Mouse (Mus musculus) CH12.LX (cell line): ENCODE data around the gene Vapb. TPM values are rescaled to one million over a fixed set of nuclear protein-coding genes. Genes with fewer than 3 reads are reported as not detected.

Experiments
- DNase-seq: peaks from one replicate; pipeline ENCODE4 v3.0.0-alpha.2; 2013; ENCODE audit errors: extremely low read depth
- H3K27ac ChIP-seq: 2 replicates; pipeline ENCODE4 v1.5.1; 2012; ENCODE audit warnings: low read depth, mild to moderate bottlenecking, control low read depth, moderate library complexity; ENCODE audit not compliant: insufficient read depth
- H3K27me3 ChIP-seq: replicated peaks from 2 replicates; pipeline ENCODE3; 2012; ENCODE audit warnings: inconsistent platforms
- H3K36me3 ChIP-seq, 2 experiments: replicated peaks in 1 of 2; 2 replicates each; pipeline versions ENCODE3 to v1.6.1; 2012; ENCODE audit warnings: inconsistent platforms in 1 of 2, low read length in 1 of 2, mild to moderate bottlenecking in 1 of 2, mixed read lengths in 1 of 2, moderate library complexity in 1 of 2; ENCODE audit not compliant: control insufficient read depth in 1 of 2, insufficient read depth in 1 of 2
- H3K4me1 ChIP-seq, 2 experiments: 2 replicates each; pipeline ENCODE4 v1.6.1; 2012; ENCODE audit warnings: inconsistent platforms in 1 of 2, moderate library complexity in 1 of 2; ENCODE audit not compliant: insufficient read depth in 2 of 2, control insufficient read depth in 1 of 2
- H3K4me2 ChIP-seq: 2 replicates; pipeline ENCODE4 v1.6.1; 2012; ENCODE audit warnings: low read depth, mild to moderate bottlenecking, control low read depth; ENCODE audit not compliant: poor library complexity, insufficient read depth, severe bottlenecking
- H3K4me3 ChIP-seq, 3 experiments: fragments of 150-350 bp in 1 of 3; sonication (generic) in 1 of 3; replicated peaks in 1 of 3; 2 replicates each; pipeline versions ENCODE3 to v1.5.1; 2011 to 2012; ENCODE audit warnings: low read depth in 2 of 3, low read length in 2 of 3, mild to moderate bottlenecking in 2 of 3, moderate library complexity in 2 of 3, control low read depth in 1 of 3, improper control_type of control experiment in 1 of 3, inconsistent platforms in 1 of 3, mixed read lengths in 1 of 3; ENCODE audit not compliant: poor library complexity in 1 of 3
- H3K79me2 ChIP-seq: replicated peaks from 2 replicates; pipeline ENCODE4 v1.6.1; 2012; ENCODE audit warnings: mild to moderate bottlenecking, moderate library complexity; ENCODE audit not compliant: control insufficient read depth, poor library complexity, insufficient read depth, severe bottlenecking; ENCODE audit errors: extremely low read depth
- H3K9ac ChIP-seq: 2 replicates; pipeline ENCODE4 v1.6.1; 2012; ENCODE audit warnings: low read depth, mild to moderate bottlenecking, control low read depth, moderate library complexity; ENCODE audit not compliant: insufficient read depth
- H3K9me3 ChIP-seq: replicated peaks from 2 replicates; pipeline ENCODE3; 2012; ENCODE audit warnings: low read length, inconsistent platforms, mixed read lengths
- CHD1 ChIP-seq: IDR thresholded peaks from 2 replicates; pipeline ENCODE4 v1.6.1; 2012; ENCODE audit warnings: low read depth, low read length, improper control_type of control experiment, inconsistent platforms
- CTCF ChIP-seq, 2 experiments: IDR thresholded peaks in 1 of 2; conservative IDR thresholded peaks in 1 of 2; 2 replicates each; pipeline ENCODE4 v1.5.1; 2011 to 2012; ENCODE audit warnings: low read depth in 2 of 2, low read length in 2 of 2, improper control_type of control experiment in 1 of 2, inconsistent platforms in 1 of 2, mild to moderate bottlenecking in 1 of 2, moderate library complexity in 1 of 2
- ELF1 ChIP-seq: IDR thresholded peaks from 2 replicates; pipeline ENCODE4 v1.6.1; 2014; ENCODE audit warnings: low read depth, mild to moderate bottlenecking, inconsistent platforms, low read length, improper control_type of control experiment
- ETS1 ChIP-seq: conservative IDR thresholded peaks from 2 replicates; pipeline ENCODE4 v1.6.1; 2012; ENCODE audit warnings: low read depth, mild to moderate bottlenecking, inconsistent platforms, low read length, improper control_type of control experiment, moderate library complexity
- IRF4 ChIP-seq: IDR thresholded peaks from 2 replicates; pipeline ENCODE4 v1.6.1; 2014; ENCODE audit warnings: low read depth, mild to moderate bottlenecking, inconsistent platforms, low read length, improper control_type of control experiment
- JUN ChIP-seq: IDR thresholded peaks from 2 replicates; pipeline ENCODE4 v1.6.1; 2011; ENCODE audit warnings: low read depth, mild to moderate bottlenecking, low read length, improper control_type of control experiment, moderate library complexity; ENCODE audit not compliant: insufficient read depth
- KAT2A ChIP-seq: IDR thresholded peaks from 2 replicates; pipeline ENCODE4 v1.6.1; 2012; ENCODE audit warnings: low read length, improper control_type of control experiment, inconsistent platforms; ENCODE audit not compliant: insufficient replicate concordance
- MAX ChIP-seq: IDR thresholded peaks from 2 replicates; pipeline ENCODE4 v1.6.1; 2011; ENCODE audit warnings: low read length, improper control_type of control experiment
- MAZ ChIP-seq: IDR thresholded peaks from 2 replicates; pipeline ENCODE4 v1.6.1; 2012; ENCODE audit warnings: low read depth, mild to moderate bottlenecking, inconsistent platforms, low read length, improper control_type of control experiment, moderate library complexity
- MEF2A ChIP-seq: IDR thresholded peaks from 2 replicates; pipeline ENCODE4 v1.6.1; 2014; ENCODE audit warnings: low read depth, mild to moderate bottlenecking, inconsistent platforms, low read length, improper control_type of control experiment, borderline replicate concordance
- MYC ChIP-seq: IDR thresholded peaks from 2 replicates; pipeline ENCODE4 v1.6.1; 2011; ENCODE audit warnings: low read depth, mild to moderate bottlenecking, improper control_type of control experiment, low read length
- NRF1 ChIP-seq: IDR thresholded peaks from 2 replicates; pipeline ENCODE4 v1.6.1; 2014; ENCODE audit warnings: low read depth, mild to moderate bottlenecking, inconsistent platforms, low read length, improper control_type of control experiment, moderate library complexity
- POLR2A ChIP-seq: IDR thresholded peaks from 2 replicates; pipeline ENCODE4 v1.6.1; 2011; ENCODE audit warnings: low read depth, mild to moderate bottlenecking, improper control_type of control experiment, low read length
- POLR2AphosphoS2 ChIP-seq: IDR thresholded peaks from 2 replicates; pipeline ENCODE4 v1.6.1; 2011; ENCODE audit warnings: low read depth, low read length, improper control_type of control experiment
- SIN3A ChIP-seq: IDR thresholded peaks from 2 replicates; pipeline ENCODE4 v1.6.1; 2012; ENCODE audit warnings: low read length, improper control_type of control experiment, inconsistent platforms
- UBTF ChIP-seq: IDR thresholded peaks from 2 replicates; pipeline ENCODE4 v1.6.1; 2012; ENCODE audit warnings: low read depth, mild to moderate bottlenecking, inconsistent platforms, low read length, improper control_type of control experiment, moderate library complexity
- USF1 ChIP-seq: IDR thresholded peaks from 2 replicates; pipeline ENCODE4 v1.6.1; 2014; ENCODE audit warnings: low read depth, mild to moderate bottlenecking, inconsistent platforms, low read length, improper control_type of control experiment
- USF2 ChIP-seq: conservative IDR thresholded peaks from 2 replicates; pipeline ENCODE4 v1.6.1; 2011; ENCODE audit warnings: low read depth, low read length, improper control_type of control experiment
- ZKSCAN1 ChIP-seq: IDR thresholded peaks from 2 replicates; pipeline ENCODE4 v1.6.1; 2012; ENCODE audit warnings: low read depth, inconsistent platforms, low read length, improper control_type of control experiment, borderline replicate concordance
- dilution Hi-C: fragments of 300-500 bp; cut with MboI; formaldehyde crosslinking; loops from 2 replicates; pipeline ENCODE4 v1.14.3; 2020; ENCODE audit warnings: low sequenced_read_pairs; ENCODE audit not compliant: extremely low pct_unique_long_range_greater_than_20kb, extremely low pct_ligation_motif_present
- in situ Hi-C: fragments of 300-500 bp; cut with MboI; formaldehyde crosslinking; loops from 3 replicates; pipeline ENCODE4 v1.14.3; 2019; ENCODE audit warnings: low sequenced_read_pairs, low pct_ligation_motif_present, low pct_unique_long_range_greater_than_20kb, mixed read lengths
- polyA plus RNA-seq: library from polyadenylated mRNA; unstranded; fragments of >175 nt; gene quantifications from 2 replicates; pipeline ENCODE4 v1.2.1, GENCODE M21; 2012; ENCODE audit warnings: low read depth; ENCODE audit not compliant: insufficient read length
- total RNA-seq, 2 experiments: library from RNA; depleted of rRNA; stranded (reverse); fragments of 300-350 nt in 1 of 2; fragments of >200 nt in 1 of 2; gene quantifications; 2 replicates each; pipeline ENCODE4 v1.2.3; 2012 to 2014

Gene Vapb
- total and polyA plus RNA-seq, 3 experiments: 20.9 to 46.4 (median 44.7) TPM

DNA sequence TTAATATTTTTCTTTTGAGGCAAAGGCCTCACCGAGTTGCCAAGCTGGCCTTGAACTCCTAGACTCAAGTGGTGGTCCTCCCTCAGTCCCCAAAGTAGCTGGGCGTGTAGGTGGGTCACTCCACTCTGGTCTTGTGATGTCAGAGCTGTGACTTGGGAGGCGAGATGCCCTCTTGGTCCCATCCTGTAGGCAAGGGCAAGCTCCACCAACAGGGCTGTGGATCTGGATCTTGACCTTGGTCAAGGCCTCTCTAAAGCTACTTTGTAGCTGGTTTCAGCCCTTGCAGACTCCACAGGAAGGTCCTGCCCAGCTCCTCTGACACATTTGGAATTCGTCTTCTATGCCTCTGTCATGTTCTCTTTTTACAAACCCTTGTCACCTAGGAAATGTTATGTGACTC, 11.5 kb upstream of the Vapb start:
- H3K36me3 ChIP-seq: no peaks in the 10 kb centered on the region
- no peak overlapping the region for H3K4me2 ChIP-seq
- no peaks in the 10 kb centered on the region for H3K9me3 ChIP-seq
- no peak for DNase-seq
- H3K4me3 ChIP-seq: no peak overlapping the region
- TF ChIP-seq KAT2A: no peak
- TF ChIP-seq NRF1: no peak
- TF ChIP-seq MEF2A: no peak
- TF ChIP-seq CHD1: no peak
- TF ChIP-seq MAX: no peak
- TF ChIP-seq POLR2AphosphoS2: no peak
- no peak for TF ChIP-seq POLR2A
- no peak for TF ChIP-seq ELF1
- TF ChIP-seq USF2: no peak
- no peak for TF ChIP-seq IRF4
- no peak for TF ChIP-seq ETS1
- no peak for TF ChIP-seq MYC
- TF ChIP-seq UBTF: no peak
- no peak for TF ChIP-seq MAZ
- TF ChIP-seq CTCF (conservative IDR thresholded peaks at IDR 0.05 in 1 of 2, IDR thresholded peaks at IDR 0.05 in 1 of 2; ENCODE audit: low read depth in 2 of 2, low read length in 2 of 2): no peak
- no peak for TF ChIP-seq JUN
- no peak for TF ChIP-seq SIN3A
- TF ChIP-seq ZKSCAN1: no peak
- TF ChIP-seq USF1: no peak
- no peak overlapping the region for H3K27ac ChIP-seq
- H3K4me1 ChIP-seq: peaks cover 0 to 4% of the 10 kb centered on the region in 2 experiments; a peak in 1 of 4 replicates
- dilution Hi-C loops (no loop called here), in situ Hi-C loops (no loop called here)
- no peaks in the 10 kb centered on the region for H3K79me2 ChIP-seq
- H3K9ac ChIP-seq: no peak overlapping the region
- H3K27me3 ChIP-seq: no peaks in the 10 kb centered on the region

DNA sequence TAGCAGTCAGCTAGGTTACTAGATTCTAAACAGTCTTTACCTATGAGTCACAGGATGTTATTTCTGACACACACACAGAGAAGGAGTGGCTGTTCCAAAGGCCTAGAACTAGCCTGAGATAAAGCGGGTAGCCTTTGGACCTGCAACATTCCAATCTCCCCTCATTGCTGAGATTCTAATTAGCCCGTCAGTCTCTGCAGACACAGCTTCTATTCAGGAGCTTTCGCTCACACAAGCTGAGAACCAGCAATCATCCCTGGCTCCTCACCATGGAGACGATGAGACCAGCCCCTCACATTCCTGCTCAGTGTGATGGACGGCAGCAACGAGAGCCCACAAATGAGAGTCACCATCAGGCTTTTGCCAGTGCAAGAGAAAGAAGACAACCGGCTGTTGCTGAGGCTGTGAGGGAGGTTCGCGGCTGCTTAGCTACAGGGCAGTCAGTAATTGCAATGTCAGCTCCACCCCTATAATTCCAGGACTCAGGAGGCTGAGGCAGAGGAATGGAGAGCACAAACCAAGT, 6.8 kb upstream of the Vapb start:
- Histone ChIP-seq H3K4me2 (no peak overlapping the region), H3K79me2 (no peaks in the 10 kb centered on the region), H3K4me3 (no peak overlapping the region), H3K27me3 (peaks cover 10% of the 10 kb centered on the region), H3K36me3 (no peaks in the 10 kb centered on the region), H3K9me3 (no peaks in the 10 kb centered on the region), H3K27ac (no peak overlapping the region), H3K9ac (no peak overlapping the region), H3K4me1 (no peaks in the 10 kb centered on the region)
- dilution Hi-C loops (no loop called here), in situ Hi-C loops (no loop called here)
- DNase-seq: no peak
- no peak for TF ChIP-seq SIN3A
- TF ChIP-seq UBTF: no peak
- TF ChIP-seq JUN: no peak
